Mouse (Mus musculus): ENCODE results near the gene Plb1. TPM values are rescaled to one million over a fixed set of nuclear protein-coding genes. Genes with fewer than 3 reads are reported as not detected.

The Plb1 gene
- polyA plus RNA-seq, 1 experiment from 2014 or later: 18.1 TPM

GRCm38 (mm10) chr5:32409747-32410146, 177.2 kb downstream of the Plb1 start:
- Histone ChIP-seq H3K4me3 (ENCODE audit: low read length) (no peak overlapping the region), H3K9me3 (ENCODE audit: control insufficient read depth, low read length) (no peaks in the 10 kb centered on the region), H3K4me2 (ENCODE audit: low read depth, low read length) (no peak overlapping the region), H3K27ac (ENCODE audit: low read length) (no peak overlapping the region), H3K9ac (ENCODE audit: low read length) (no peak overlapping the region), H3K27me3 (ENCODE audit: control insufficient read depth, insufficient read depth, low read depth, low read length) (no peaks in the 10 kb centered on the region), H3K36me3 (ENCODE audit: control insufficient read depth, insufficient read depth, low read length) (no peaks in the 10 kb centered on the region), H3K4me1 (replicated peaks; ENCODE audit: control insufficient read depth, insufficient read depth, low read length) (peaks cover 22% of the 10 kb centered on the region)
- WGBS: 83% methylated on average over 2 of the region's 2 CpGs
- no peak for ATAC-seq (ENCODE audit: low read depth)

DNA sequence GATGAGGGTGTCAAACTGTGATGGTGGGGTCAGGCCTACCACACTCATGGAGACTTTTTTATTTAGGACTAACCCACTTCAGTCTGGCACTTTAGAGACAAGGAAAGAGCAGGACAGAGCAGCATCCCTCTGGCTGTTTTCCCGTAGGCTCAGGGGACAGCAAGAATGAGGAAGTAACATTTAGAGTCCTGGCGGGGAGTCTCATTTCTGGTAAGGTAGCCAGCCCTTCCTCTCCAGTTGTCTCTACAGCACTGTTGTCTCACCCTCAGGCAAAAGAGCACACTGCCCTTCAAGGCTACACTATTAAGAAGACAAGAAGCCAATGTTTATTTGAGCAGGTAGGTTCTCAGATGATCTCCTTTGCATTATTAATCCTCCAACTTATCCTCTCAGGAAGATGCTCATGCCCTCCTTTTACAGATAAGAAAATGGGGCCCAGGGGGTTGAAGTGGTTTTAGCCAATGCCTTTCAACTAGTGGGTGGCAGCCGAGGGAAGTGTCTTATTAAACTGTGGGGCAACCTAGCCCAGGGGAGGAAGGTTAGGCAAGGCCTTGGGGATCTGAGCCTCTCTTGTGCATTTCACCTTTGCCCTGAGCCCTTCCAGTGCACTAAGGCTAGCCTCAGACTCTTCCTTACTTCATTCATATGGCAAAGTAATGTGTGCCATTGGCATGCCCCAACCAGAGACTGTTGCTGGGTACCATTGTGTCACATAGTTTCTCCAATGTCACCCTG, 178.6 kb downstream of the Plb1 start:
- Histone ChIP-seq H3K27ac (ENCODE audit: low read length) (no peak overlapping the region), H3K27me3 (ENCODE audit: control insufficient read depth, insufficient read depth, low read depth, low read length) (no peaks in the 10 kb centered on the region), H3K4me3 (ENCODE audit: low read length) (no peak overlapping the region), H3K9me3 (ENCODE audit: control insufficient read depth, low read length) (no peaks in the 10 kb centered on the region), H3K9ac (ENCODE audit: low read length) (no peak overlapping the region), H3K4me2 (ENCODE audit: low read depth, low read length) (no peak overlapping the region), H3K36me3 (ENCODE audit: control insufficient read depth, insufficient read depth, low read length) (no peaks in the 10 kb centered on the region), H3K4me1 (replicated peaks; ENCODE audit: control insufficient read depth, insufficient read depth, low read length) (peaks cover 26% of the 10 kb centered on the region)
- 54% methylated on average over 3 of the region's 3 CpGs for WGBS
- ATAC-seq (ENCODE audit: low read depth): no peak

DNA sequence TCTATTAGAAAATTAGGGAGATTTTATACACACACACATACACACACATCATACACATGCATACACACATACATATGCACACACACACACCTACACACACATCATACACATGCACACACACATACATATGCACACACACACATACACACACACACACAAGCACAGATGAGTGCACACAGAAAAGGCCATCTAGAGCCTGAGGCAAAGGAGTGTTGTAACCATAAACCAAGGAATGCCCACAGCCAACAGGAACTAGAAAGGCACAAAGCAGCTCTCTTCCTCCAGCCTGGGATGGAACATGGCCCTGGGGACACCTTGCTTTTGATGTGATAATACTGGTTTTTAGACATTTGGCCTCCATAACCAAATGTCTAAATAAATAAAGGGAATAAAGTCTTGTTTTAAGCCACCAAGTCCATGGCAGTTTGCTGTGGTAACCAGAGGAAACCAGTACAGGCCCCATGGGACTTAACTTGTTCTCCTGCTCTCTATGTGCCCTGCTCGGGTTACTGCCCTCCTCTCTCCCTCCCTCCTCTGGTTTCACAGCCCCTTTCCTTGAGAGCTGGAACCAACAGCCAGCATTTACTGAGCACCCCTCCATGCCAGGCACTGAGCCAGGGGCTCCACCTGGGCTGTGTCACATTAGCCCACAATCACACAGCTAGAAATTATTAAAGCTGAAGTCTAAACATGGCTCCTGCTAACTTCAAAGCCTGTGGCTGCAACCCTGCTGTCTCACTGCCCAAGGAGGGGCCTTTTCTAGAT, 179.9 kb downstream of the Plb1 start:
- peak; percentile 78 for ATAC-seq (ENCODE audit: low read depth)
- Histone ChIP-seq H3K9me3 (ENCODE audit: control insufficient read depth, low read length) (no peaks in the 10 kb centered on the region), H3K4me1 (replicated peaks; ENCODE audit: control insufficient read depth, insufficient read depth, low read length) (peaks cover 31% of the 10 kb centered on the region), H3K4me2 (ENCODE audit: low read depth, low read length) (no peak overlapping the region), H3K9ac (ENCODE audit: low read length) (no peak overlapping the region), H3K27me3 (ENCODE audit: control insufficient read depth, insufficient read depth, low read depth, low read length) (no peaks in the 10 kb centered on the region), H3K27ac (ENCODE audit: low read length) (peak overlapping the region; percentile 66), H3K36me3 (ENCODE audit: control insufficient read depth, insufficient read depth, low read length) (no peaks in the 10 kb centered on the region), H3K4me3 (ENCODE audit: low read length) (no peak overlapping the region)
- 20% methylated on average over 1 of the region's 1 CpGs for WGBS

DNA sequence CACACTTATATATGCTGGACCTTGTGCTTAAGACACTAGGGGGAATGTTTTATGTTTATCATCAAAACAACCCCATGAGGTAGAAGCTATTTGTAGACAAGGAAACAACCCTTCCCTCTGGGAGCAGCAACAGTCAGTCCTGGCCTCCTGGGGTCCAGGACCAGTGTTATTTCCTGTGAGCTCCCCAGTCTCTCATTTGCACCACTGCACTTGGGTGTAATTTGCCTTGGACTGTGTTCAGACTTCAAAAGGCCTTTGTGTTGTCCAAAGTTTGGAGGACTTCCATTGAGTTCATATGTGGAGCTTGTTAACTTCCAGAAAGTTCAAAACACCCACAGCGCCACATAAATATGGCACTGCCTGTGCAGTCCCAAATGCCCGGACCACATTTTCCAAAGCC, 180.6 kb downstream of the Plb1 start:
- no peak overlapping the region for H3K4me2 ChIP-seq (ENCODE audit: low read depth, low read length)
- no peaks in the 10 kb centered on the region for H3K36me3 ChIP-seq (ENCODE audit: control insufficient read depth, insufficient read depth, low read length)
- H3K27me3 ChIP-seq (ENCODE audit: control insufficient read depth, insufficient read depth, low read depth, low read length): no peaks in the 10 kb centered on the region
- H3K27ac ChIP-seq (ENCODE audit: low read length): peak overlapping the region; percentile 66
- no peak overlapping the region for H3K9ac ChIP-seq (ENCODE audit: low read length)
- no peak; the same call in 1 of the 2 replicates for ATAC-seq (ENCODE audit: low read depth)
- H3K4me3 ChIP-seq (ENCODE audit: low read length): no peak overlapping the region
- 56% methylated on average over 2 of the region's 2 CpGs for WGBS
- no peaks in the 10 kb centered on the region for H3K9me3 ChIP-seq (ENCODE audit: control insufficient read depth, low read length)
- H3K4me1 ChIP-seq (replicated peaks; ENCODE audit: control insufficient read depth, insufficient read depth, low read length): peaks cover 31% of the 10 kb centered on the region

- Histone ChIP-seq H3K27ac (ENCODE audit: low read length) (peak overlapping the region; percentile 66; the same call in 1 of the 2 replicates), H3K9ac (ENCODE audit: low read length) (no peak overlapping the region), H3K27me3 (ENCODE audit: control insufficient read depth, insufficient read depth, low read depth, low read length) (no peaks in the 10 kb centered on the region), H3K4me2 (ENCODE audit: low read depth, low read length) (no peak overlapping the region), H3K9me3 (ENCODE audit: control insufficient read depth, low read length) (no peaks in the 10 kb centered on the region), H3K4me1 (replicated peaks; ENCODE audit: control insufficient read depth, insufficient read depth, low read length) (peaks cover 31% of the 10 kb centered on the region), H3K4me3 (ENCODE audit: low read length) (no peak overlapping the region), H3K36me3 (ENCODE audit: control insufficient read depth, insufficient read depth, low read length) (no peaks in the 10 kb centered on the region)
- ATAC-seq (ENCODE audit: low read depth): no peak
- 53% methylated on average over 2 of the region's 2 CpGs for WGBS
These were observed 181.1 kb downstream of the Plb1 start for GRCm38 (mm10) chr5:32413569-32413968.

- no peak for ATAC-seq (ENCODE audit: low read depth)
- 64% methylated on average over 5 of the region's 5 CpGs for WGBS
- Histone ChIP-seq H3K4me2 (ENCODE audit: low read depth, low read length) (no peak overlapping the region), H3K4me3 (ENCODE audit: low read length) (no peak overlapping the region), H3K9ac (ENCODE audit: low read length) (no peak overlapping the region), H3K4me1 (replicated peaks; ENCODE audit: control insufficient read depth, insufficient read depth, low read length) (peaks cover 31% of the 10 kb centered on the region), H3K9me3 (ENCODE audit: control insufficient read depth, low read length) (no peaks in the 10 kb centered on the region), H3K27ac (ENCODE audit: low read length) (peak overlapping the region; percentile 55), H3K36me3 (ENCODE audit: control insufficient read depth, insufficient read depth, low read length) (no peaks in the 10 kb centered on the region), H3K27me3 (ENCODE audit: control insufficient read depth, insufficient read depth, low read depth, low read length) (no peaks in the 10 kb centered on the region)
These were observed 182.0 kb downstream of the Plb1 start for GRCm38 (mm10) chr5:32414461-32414985.

DNA sequence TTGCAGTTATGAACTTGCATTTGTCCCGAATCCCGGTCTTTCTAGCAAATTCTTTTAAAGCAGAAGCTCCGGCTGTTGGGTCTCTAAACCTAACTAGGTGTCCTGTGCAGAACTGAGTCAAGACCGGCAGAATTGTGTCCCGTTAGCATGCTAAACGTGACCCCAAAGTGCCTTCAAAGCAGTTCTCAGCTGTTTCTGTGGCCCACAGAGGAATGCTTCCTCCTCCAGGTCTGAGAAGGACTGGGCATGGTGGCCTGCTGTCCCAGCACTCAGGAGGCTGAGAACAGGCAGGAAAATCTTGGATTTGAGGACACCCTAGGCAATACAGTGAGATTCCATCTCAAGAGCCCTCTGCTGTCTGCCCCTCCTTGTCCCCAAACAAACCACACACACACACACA, 183.0 kb downstream of the Plb1 start:
- Histone ChIP-seq H3K4me1 (replicated peaks; ENCODE audit: control insufficient read depth, insufficient read depth, low read length) (peaks cover 31% of the 10 kb centered on the region), H3K27ac (ENCODE audit: low read length) (no peak overlapping the region), H3K36me3 (ENCODE audit: control insufficient read depth, insufficient read depth, low read length) (no peaks in the 10 kb centered on the region), H3K4me2 (ENCODE audit: low read depth, low read length) (no peak overlapping the region), H3K9me3 (ENCODE audit: control insufficient read depth, low read length) (no peaks in the 10 kb centered on the region), H3K9ac (ENCODE audit: low read length) (no peak overlapping the region), H3K4me3 (ENCODE audit: low read length) (no peak overlapping the region), H3K27me3 (ENCODE audit: control insufficient read depth, insufficient read depth, low read depth, low read length) (no peaks in the 10 kb centered on the region)
- 86% methylated on average over 6 of the region's 6 CpGs for WGBS
- no peak for ATAC-seq (ENCODE audit: low read depth)

Other genes starting within 250 kb of the Plb1 start
- gene Fosl2, start 96.9 kb upstream of the Plb1 start, polyA plus RNA-seq (2015; fragmentation: Nextera tagmentation; extraction: Ambion mirVana): 3.4 and 4.7 TPM in 2 replicates
- gene Ppp1cb, start 226.1 kb downstream of the Plb1 start, polyA plus RNA-seq (2015; fragmentation: Nextera tagmentation; extraction: Ambion mirVana): 192 and 200 TPM in 2 replicates

All from lung, embryonic 16.5 days (tissue).